Mouse (Mus musculus): ENCODE results near the gene Rrp1b.
"Not testable (repeated sequence)": the region's sequence is repeated elsewhere in the genome, so short reads cannot be mapped to it uniquely, and the experiment has no call there.

The Rrp1b gene

GRCm38 (mm10) chr17:32087069-32087468 lies 51.2 kb downstream of the Rrp1b start:
- in situ Hi-C loops (cut with MboI, MseI) = no loop called here

GRCm38 (mm10) chr17:32091032-32091363 lies 55.1 kb downstream of the Rrp1b start:
- in situ Hi-C loops (cut with MboI, MseI) = loop anchor here (10.0 kb wide), 1 partner anchor 864 kb away; no protein-coding TSS in a partner anchor

- in situ Hi-C loops (cut with MboI, MseI) = loop anchor here (10.0 kb wide), 1 partner anchor 863 kb away; no protein-coding TSS in a partner anchor
These were observed 55.7 kb downstream of the Rrp1b start for GRCm38 (mm10) chr17:32091364-32092240.

GRCm38 (mm10) chr17:32092241-32092619 lies 56.3 kb downstream of the Rrp1b start:
- in situ Hi-C loops (cut with MboI, MseI) = loop anchor here (10.0 kb wide), 1 partner anchor 863 kb away; no protein-coding TSS in a partner anchor

GRCm38 (mm10) chr17:32092895-32093294 lies 57.0 kb downstream of the Rrp1b start:
- in situ Hi-C loops (cut with MboI, MseI) = loop anchor here (10.0 kb wide), 1 partner anchor 862 kb away; no protein-coding TSS in a partner anchor

- in situ Hi-C loops (cut with MboI, MseI) = loop anchor here (10.0 kb wide), 1 partner anchor 857 kb away; no protein-coding TSS in a partner anchor
These were observed 61.8 kb downstream of the Rrp1b start for GRCm38 (mm10) chr17:32097676-32098075.

- in situ Hi-C loops (cut with MboI, MseI) = loop anchor here (10.0 kb wide), 1 partner anchor 856 kb away; no protein-coding TSS in a partner anchor
These were observed 63.0 kb downstream of the Rrp1b start for GRCm38 (mm10) chr17:32098905-32099304.

- in situ Hi-C loops (cut with MboI, MseI) = loop anchor here (10.0 kb wide), 1 partner anchor 855 kb away; no protein-coding TSS in a partner anchor
These were observed 63.7 kb downstream of the Rrp1b start for GRCm38 (mm10) chr17:32099574-32099942.

GRCm38 (mm10) chr17:32099943-32100586 lies 64.2 kb downstream of the Rrp1b start:
- in situ Hi-C loops (cut with MboI, MseI) = loop anchor here (10.0 kb wide), 1 partner anchor 855 kb away; no protein-coding TSS in a partner anchor

GRCm38 (mm10) chr17:32103054-32103453 lies 67.2 kb downstream of the Rrp1b start:
- in situ Hi-C loops (cut with MboI, MseI) = no loop called here

GRCm38 (mm10) chr17:32106358-32106757 lies 70.5 kb downstream of the Rrp1b start:
- in situ Hi-C loops (cut with MboI, MseI) = no loop called here

GRCm38 (mm10) chr17:32107877-32108276 lies 72.0 kb downstream of the Rrp1b start:
- in situ Hi-C loops (cut with MboI, MseI) = no loop called here

GRCm38 (mm10) chr17:32108320-32109011 lies 72.6 kb downstream of the Rrp1b start:
- in situ Hi-C loops (cut with MboI, MseI) = not testable (repeated sequence)

- in situ Hi-C loops (cut with MboI, MseI) = no loop called here
These were observed 73.5 kb downstream of the Rrp1b start for GRCm38 (mm10) chr17:32109201-32109940.

- in situ Hi-C loops (cut with MboI, MseI) = no loop called here
These were observed 74.5 kb downstream of the Rrp1b start for GRCm38 (mm10) chr17:32110424-32110823.

- in situ Hi-C loops (cut with MboI, MseI) = no loop called here
These were observed 75.3 kb downstream of the Rrp1b start for GRCm38 (mm10) chr17:32110980-32111780.

Data from regulatory T cell (primary cell).